Mouse (Mus musculus) central nervous system, embryonic 14 days (tissue): ENCODE data around the gene Bckdha. TPM values are rescaled to one million over a fixed set of nuclear protein-coding genes. Genes with fewer than 3 reads are reported as not detected.

Experiments
- polyA plus RNA-seq: library from polyadenylated mRNA; depleted of rRNA; stranded (reverse); fragments of >200 nt; gene quantifications from 2 replicates; pipeline ENCODE4 v1.2.3, GENCODE M21; 2012; rRNA removed

Gene Bckdha
- 62.5 and 66.5 TPM in 2 replicates for polyA plus RNA-seq

DNA sequence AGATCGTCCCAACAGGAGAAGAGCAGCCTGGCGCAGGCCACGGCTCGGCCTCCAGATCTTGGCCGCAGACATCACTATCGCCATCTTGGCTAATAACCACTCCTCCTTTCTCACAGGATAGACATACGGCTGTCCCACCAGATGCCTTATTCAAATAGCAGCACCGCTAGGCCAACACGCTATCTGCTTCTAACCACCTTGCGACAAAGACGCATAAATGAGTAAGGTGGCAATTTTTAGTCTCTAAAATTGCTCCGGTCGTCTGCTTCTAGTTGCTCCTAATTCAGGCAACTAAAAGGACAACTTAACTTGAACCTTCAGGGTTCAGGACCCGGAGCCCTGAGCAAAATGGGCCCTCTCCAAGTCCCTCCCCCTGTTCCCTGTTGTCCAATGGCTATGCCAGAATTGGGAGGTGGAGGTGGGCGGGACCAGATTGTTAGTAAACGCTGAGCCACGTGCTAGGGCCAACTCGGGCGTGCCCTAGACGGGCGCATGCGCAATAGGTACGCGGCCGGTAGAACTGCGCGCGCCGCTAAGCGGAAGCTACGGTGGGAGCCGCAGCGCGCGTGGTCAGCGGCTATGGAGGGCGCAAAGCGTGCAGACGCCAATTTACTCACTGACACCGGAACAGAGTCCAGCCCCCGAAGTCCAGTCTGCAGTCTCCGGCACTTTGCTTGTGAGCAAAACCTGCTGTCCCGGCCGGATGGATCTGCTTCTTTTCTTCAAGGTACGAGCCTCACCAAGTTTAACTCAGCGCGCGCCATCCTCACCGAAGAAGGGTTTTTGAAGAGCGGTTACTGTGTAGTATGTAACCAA is at the start of gene Bckdha, which contains the start of gene Exosc5:
Gene Bckdha, minus strand, starts transcription at position 325 of the 816 bp plus-strand sequence.
Gene Exosc5, plus strand, starts transcription at position 508 of the 816 bp plus-strand sequence.

GRCm38 (mm10) chr7:25686680-25687531 is 28.1 kb upstream of the Bckdha start, which contains the start of gene Tgfb1:
Gene Tgfb1 (plus strand): TSS chr7:25687002.

GRCm38 (mm10) chr7:25680514-25681258 is 21.9 kb upstream of the Bckdha start, which contains the start of gene B9d2:
Gene B9d2 (plus strand): TSS chr7:25680780.

GRCm38 (mm10) chr7:25674719-25675300 is 16.0 kb upstream of the Bckdha start, which contains the start of gene Tmem91:
Gene Tmem91 (minus strand): TSS chr7:25675166.

DNA sequence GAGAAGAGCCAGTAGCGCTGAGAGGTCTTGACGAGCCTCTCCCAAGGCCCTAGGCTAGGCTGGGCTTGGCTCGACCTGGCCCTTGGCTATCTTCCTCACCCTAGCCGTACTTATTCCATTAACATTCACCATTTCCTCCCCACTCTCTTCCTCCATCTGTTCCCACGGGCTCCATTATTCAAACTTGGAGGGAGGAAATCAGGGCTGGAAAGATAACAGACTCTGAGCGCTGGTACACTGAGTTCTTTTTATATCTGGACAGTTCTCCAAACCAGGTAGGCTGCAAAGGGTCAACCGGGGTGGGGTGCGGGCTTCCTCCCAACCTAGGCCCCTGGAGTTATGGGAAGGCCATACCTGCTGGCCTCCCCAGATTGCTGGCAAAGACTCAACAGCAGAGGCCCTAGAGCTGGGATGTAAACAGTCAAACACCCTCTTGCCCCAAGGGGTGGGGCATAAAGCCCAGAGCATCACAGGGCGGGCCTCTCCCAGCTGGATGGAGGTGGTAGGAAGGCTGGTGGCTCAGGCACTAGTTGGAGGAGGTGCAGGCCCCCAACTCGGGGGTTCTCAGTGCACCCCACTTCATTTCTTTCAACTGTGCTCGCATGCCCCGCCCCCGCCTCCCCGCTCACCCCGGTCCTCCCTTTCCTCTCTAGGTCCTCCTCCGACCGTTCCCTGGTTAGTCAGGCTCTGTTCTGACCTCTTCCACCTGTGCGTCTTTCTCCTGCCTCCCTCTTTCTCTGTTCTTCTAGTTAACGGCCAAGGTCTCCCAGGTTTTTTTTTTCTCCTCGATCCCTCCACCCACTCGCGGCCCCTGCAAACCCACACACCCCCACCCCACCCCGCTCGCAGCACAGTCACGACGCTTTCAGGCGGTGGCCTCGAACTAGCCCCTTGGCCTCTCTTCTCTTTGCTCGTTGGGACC is 32.0 kb downstream of the Bckdha start, which contains the start of gene B3gnt8:
Gene B3gnt8, plus strand, starts transcription at position 146 of the 922 bp plus-strand sequence.

GRCm38 (mm10) chr7:25618865-25619721 is 39.7 kb downstream of the Bckdha start, which contains the start of gene Dmac2:
Gene Dmac2 (plus strand): TSS chr7:25619414.

GRCm38 (mm10) chr7:25615706-25616011 is 43.1 kb downstream of the Bckdha start, which contains the start of gene Erich4:
Gene Erich4 (minus strand): TSS chr7:25615892.

Other genes with a start within 250 kb of the Bckdha start
- gene Cxcl17, start 246.1 kb downstream of the Bckdha start, polyA plus RNA-seq = 0.10 TPM in 1 of 2 replicates, not detected in the other
- gene Ceacam1, start 181.4 kb downstream of the Bckdha start, polyA plus RNA-seq = 1.1 and 1.3 TPM in 2 replicates
- gene Ceacam2, start 119.1 kb downstream of the Bckdha start, polyA plus RNA-seq = not detected in 2 replicates
- not detected in 2 replicates for gene Erich4, start 43.1 kb downstream of the Bckdha start, polyA plus RNA-seq
- 38.0 and 43.1 TPM in 2 replicates for gene Dmac2, start 39.6 kb downstream of the Bckdha start, polyA plus RNA-seq
- 0.64 and 2.1 TPM in 2 replicates for gene B3gnt8, start 32.3 kb downstream of the Bckdha start, polyA plus RNA-seq
- gene Exosc5, start 183 bp upstream of the Bckdha start, polyA plus RNA-seq = 42.7 and 44.3 TPM in 2 replicates
- 10.7 and 13.1 TPM in 2 replicates for gene Tmem91, start 16.2 kb upstream of the Bckdha start, polyA plus RNA-seq
- 44.6 and 53.1 TPM in 2 replicates for gene B9d2, start 21.8 kb upstream of the Bckdha start, polyA plus RNA-seq
- gene Tgfb1, start 28.0 kb upstream of the Bckdha start, polyA plus RNA-seq = 3.8 and 6.7 TPM in 2 replicates
- 71.9 and 73.7 TPM in 2 replicates for gene Ccdc97, start 60.1 kb upstream of the Bckdha start, polyA plus RNA-seq
- gene Hnrnpul1, start 95.8 kb upstream of the Bckdha start, polyA plus RNA-seq = 57.1 and 61.2 TPM in 2 replicates
- 16.8 and 25.5 TPM in 2 replicates for gene Axl, start 129.7 kb upstream of the Bckdha start, polyA plus RNA-seq
- gene Cyp2s1, start 157.9 kb upstream of the Bckdha start, polyA plus RNA-seq = 1.4 and 2.3 TPM in 2 replicates
- not detected in 2 replicates for gene Cyp2b10, start 238.6 kb upstream of the Bckdha start, polyA plus RNA-seq